Mouse (Mus musculus) C2C12 (cell line): ENCODE results near the gene Rcor2.

Experiments
- CEBPB ChIP-seq: IDR thresholded peaks from one replicate; pipeline ENCODE4 v1.6.1; 2011; ENCODE audit warnings: low read depth, mild to moderate bottlenecking, control low read depth, moderate library complexity
- CTCF ChIP-seq: IDR thresholded peaks from one replicate; pipeline ENCODE4 v1.5.1; 2011; ENCODE audit not compliant: control insufficient read depth, insufficient read depth, insufficient read length
- MAX ChIP-seq: IDR thresholded peaks from one replicate; pipeline ENCODE4 v1.6.1; 2011; ENCODE audit warnings: mild to moderate bottlenecking, control low read depth

- TF ChIP-seq CTCF (no peak), MAX (peak; percentile 93), CEBPB (no peak)
Measured at GRCm38 (mm10) chr19:7267091-7267741, at the start of gene Rcor2.
